Mouse (Mus musculus): ENCODE measurements around the gene Gm2174.

Gm2174 gene

DNA sequence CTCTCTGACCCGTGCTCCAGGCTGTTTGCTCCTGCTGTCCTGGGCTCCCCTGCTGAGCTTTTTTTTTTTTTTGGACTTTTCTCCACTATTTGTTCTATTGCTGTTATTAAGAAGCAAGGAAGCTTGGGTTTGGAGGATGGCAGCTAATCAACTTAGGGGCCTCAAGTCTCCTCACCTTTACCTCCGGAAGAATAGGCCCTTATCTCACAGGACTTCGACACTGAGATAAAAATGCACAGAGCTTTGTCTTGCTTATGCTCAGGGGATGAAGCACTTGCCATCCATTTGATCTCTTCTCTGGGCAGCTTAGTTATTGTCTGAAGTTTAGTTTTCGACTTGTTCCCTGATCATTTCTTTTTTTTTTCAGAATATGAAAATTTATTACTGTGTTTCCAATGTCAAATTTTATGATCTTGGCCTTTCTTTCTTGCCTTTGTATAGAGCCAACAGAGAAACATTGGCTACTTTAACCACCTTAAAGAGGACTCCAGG lies at the start of gene Gm2174:
TSS of gene Gm2174 (plus strand) at position 442 of the 492 bp plus-strand sequence.
- DNase-seq (ENCODE audit: low spot score), result no peak

- no peak for DNase-seq (ENCODE audit: low spot score)
Measured at GRCm38 (mm10) chrX:56404646-56405045, 43.1 kb upstream of the Gm2174 start.

- DNase-seq (ENCODE audit: low spot score), result no peak
Measured at GRCm38 (mm10) chrX:56405482-56405881, 42.3 kb upstream of the Gm2174 start.

DNA sequence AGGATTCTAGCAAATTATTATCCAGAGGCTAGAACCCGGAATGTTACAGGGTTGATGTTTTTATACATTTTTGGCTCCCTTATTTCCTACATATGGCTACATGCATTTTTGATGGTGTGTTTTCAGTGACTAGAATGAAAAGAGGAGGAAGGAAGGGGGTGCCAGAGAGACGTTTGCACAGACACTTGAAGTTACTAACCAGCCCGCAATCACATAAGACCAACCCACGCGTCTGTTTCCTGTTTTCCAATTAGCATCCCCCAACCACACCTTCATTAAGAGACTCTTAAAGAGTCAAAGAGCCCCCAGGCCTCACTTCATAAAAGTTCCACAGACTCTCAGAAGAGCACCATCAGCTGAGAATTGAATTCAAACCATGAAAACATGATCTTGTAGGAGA lies 41.6 kb upstream of the Gm2174 start:
- DNase-seq (ENCODE audit: low spot score), result no peak

- DNase-seq (ENCODE audit: low spot score), result no peak
Measured at GRCm38 (mm10) chrX:56416277-56416676, 31.5 kb upstream of the Gm2174 start.

GRCm38 (mm10) chrX:56417541-56417940 lies 30.2 kb upstream of the Gm2174 start:
- DNase-seq (ENCODE audit: low spot score), result no peak

DNA sequence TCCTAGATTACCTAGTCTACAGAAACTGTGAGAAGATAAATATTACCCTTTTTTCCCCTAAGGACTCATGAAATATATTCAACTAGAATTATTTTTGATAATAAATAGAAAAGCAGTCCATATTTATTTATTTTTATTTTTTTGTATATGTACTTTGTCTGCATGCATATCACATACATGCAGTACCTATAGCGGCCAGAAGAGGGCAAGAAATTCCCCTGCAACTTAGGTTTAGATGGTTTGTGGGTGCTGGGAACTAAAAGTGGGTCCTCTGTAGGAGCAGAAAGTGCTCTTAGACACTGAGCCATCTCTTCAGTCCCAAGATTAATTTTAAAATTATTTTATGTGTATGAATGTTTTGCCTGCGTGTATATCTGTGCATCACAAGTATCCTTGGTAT lies 17.2 kb upstream of the Gm2174 start:
- DNase-seq (ENCODE audit: low spot score), result no peak

GRCm38 (mm10) chrX:56435758-56436283 lies 11.9 kb upstream of the Gm2174 start:
- DNase-seq (ENCODE audit: low spot score), result no peak

- DNase-seq (ENCODE audit: low spot score), result no peak
Measured at GRCm38 (mm10) chrX:56446487-56447428, 1.0 kb upstream of the Gm2174 start.

GRCm38 (mm10) chrX:56454671-56455371 lies 7.1 kb downstream of the Gm2174 start, which contains the start of gene Ints6l:
TSS of gene Ints6l (plus strand) at chrX:56454857.
- DNase-seq (ENCODE audit: low spot score), result peak; percentile 83

DNA sequence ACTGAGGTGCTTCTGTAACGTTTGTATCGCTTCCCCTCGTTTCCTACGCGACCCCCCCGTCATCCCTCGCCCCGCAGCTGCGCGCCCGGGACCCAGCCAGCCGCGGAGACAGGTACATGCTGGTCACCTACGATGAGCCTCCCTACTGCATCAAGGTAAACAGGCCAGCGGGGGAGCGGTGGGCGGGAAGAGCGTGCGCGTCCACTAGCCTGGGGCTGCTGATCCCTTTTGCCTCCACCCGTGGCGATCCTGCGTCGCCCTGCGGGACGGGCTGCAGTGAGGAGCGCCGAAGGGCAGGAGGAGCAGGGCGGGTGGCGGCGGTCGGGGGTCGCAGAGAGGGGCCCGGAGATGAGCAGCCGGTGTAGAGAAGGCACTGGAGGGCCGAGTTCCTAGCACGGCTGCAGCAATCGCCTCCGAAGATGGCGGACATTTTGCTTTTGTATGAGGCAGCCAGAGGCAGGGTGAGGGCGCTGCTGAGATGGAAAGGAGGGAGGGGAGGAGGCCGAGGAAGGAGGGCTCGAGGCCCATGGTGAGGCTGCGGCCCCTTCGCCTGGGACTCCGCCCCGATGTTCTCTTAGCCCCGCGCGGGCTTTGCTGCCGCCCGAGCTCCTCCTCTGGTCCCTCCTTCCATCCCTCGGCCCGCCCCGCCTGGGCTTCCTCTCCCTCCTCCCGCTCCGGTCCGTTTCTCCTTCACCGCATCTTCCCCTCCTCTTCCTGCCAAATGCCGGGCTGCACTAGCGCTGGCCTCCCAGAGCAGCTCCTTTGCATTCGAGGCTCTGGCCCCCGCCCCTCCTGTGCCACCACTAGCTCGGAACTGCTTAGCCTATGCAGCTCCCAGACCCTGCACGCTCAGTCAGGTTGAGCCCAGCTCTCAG lies 7.8 kb downstream of the Gm2174 start:
- DNase-seq (ENCODE audit: low spot score), result peak; percentile 91

- DNase-seq (ENCODE audit: low spot score), result peak; percentile 39
Measured at GRCm38 (mm10) chrX:56456379-56456778, 8.6 kb downstream of the Gm2174 start.

DNA sequence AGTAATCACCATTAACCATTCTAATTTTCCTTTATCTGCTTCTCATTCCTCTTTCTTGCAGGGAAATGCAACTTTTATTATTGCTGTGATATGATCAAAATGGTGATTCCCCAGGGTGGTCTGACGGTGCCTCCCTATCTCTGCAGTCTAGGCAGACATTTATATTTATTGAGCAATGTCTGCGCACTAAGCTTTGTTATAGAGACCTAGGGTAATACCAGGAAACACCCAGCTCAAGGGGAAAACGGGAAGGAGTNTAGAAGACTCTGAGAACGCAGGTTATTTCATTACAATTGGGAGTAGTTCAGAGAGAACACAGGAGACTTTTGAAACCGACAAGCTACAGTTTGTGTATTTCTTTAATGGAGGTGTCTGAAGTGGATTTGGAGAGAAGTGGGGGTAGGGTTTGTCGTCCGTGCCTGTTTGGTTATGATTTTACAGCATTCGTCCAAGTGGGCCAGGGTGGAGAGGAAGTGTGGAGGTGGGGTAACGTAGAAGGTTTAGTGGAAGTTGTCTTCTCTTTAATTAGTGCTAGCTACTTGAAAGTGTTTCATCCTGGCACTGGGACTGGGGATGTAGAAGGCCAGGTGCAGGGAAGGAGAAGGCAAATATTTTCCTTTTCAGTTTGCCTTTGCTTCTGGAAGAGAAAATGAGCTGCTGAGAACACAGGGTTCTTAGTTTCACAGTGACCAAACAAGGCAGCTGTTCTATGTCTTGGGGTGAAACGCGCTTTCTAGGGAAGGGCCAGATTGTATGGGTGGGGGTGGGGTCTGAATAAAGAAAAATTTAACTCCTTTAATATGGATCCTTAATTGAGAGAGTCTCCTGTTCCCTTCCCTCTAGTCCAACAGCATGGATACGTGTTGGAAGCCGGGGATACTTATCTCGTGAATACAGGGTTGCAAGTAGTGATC lies 14.5 kb downstream of the Gm2174 start:
- no peak for DNase-seq (ENCODE audit: low spot score)

DNA sequence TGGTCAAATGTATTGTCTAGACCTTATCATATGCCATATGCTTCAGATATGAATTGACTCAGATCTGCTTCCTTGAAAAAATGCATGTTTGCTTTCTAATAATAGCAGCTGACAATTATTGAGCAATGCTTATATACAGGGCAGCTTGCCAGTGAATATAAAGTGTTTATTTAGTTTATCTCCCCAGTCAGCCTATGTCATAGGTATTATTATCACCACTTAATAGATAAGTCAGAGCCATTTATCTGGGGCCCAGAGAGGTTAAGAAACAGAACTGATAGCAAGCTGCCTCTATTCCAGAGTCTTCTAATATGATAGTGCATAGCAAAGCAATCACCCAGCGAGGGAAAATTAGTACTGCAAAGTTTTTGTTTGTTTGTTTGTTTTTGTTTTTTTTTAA lies 17.1 kb downstream of the Gm2174 start:
- no peak for DNase-seq (ENCODE audit: low spot score)

DNA sequence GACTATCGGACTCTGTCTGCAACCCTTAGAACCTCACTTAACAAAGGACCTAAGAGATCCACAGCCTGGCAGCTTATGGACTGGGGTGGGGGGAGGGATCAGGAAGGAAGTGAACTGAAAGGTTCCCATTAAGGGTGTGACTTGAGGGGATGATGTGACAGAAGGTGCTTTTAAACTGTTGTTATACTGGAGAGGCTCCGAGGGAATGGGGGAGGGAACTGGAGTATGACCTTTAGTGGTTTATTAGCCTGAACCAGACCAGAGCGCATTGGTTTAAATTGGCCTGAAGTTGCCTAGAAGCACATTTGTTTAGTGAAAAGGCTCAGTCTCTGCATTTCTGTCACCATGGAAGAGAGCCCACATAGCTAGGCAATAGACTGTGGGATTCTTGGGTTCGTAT lies 19.9 kb downstream of the Gm2174 start:
- DNase-seq (ENCODE audit: low spot score), result peak; percentile 32

- peak; percentile 28 for DNase-seq (ENCODE audit: low spot score)
Measured at GRCm38 (mm10) chrX:56468422-56468821, 20.7 kb downstream of the Gm2174 start.

- no peak for DNase-seq (ENCODE audit: low spot score)
Measured at GRCm38 (mm10) chrX:56474035-56474434, 26.3 kb downstream of the Gm2174 start.

GRCm38 (mm10) chrX:56477553-56477952 lies 29.8 kb downstream of the Gm2174 start:
- DNase-seq (ENCODE audit: low spot score), result no peak

DNA sequence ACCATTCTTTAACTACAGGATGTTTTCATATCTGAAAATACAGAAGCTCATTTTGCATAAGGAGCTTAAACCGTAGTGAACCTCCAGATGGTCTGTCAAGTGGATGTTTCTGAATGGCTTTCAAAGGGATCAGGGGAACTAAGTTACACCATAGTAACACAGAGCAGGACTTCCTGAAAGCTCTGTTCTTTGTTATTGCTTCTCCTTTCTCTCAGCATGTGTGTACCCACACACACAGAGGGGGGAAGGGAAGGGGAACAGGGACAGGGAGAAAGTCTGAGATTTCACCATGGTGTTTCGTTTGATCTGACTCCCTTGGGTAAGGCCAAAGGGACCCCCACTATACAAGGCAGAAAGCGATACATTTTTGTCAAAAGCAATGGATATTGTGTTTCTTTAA lies 34.1 kb downstream of the Gm2174 start:
- no peak for DNase-seq (ENCODE audit: low spot score)

DNA sequence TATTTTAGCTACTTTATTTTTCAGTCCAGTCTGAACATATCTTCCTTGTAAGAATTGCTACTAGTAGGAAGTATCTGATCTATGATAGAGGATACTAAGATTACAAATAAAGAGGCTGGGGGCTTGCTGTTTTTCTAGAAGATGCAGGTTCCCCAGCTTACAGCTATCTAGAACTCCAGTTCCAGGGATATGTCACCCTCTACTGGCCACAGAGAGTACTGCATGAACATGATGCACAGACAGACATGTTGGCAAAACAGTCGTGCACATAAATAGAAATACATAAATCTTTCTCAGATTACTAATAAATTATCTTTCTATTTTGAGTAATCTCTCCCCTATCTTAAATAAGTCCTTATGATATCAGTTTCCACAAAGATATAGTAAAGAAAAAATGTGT lies 42.0 kb downstream of the Gm2174 start:
- DNase-seq (ENCODE audit: low spot score), result peak; percentile 81

DNA sequence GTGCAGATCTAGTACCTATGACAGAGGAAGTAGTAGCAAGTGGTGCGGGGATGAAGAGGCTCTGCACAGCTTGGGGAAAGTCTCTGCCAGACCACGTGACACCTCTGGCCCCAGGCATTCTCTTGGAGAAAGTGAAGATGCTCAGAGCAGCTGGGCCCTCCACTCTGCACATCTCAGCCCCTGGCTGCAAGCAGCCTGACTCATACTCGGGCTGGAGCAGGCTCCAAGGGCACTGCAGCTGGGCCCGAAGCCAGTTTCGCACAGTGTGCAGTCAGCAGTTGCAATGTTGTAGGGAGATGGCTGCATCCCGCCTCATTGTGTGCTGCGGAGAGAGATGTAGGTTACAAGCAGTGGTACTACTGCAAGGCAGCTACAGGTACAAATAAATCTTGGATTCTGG lies 49.5 kb downstream of the Gm2174 start:
- no peak for DNase-seq (ENCODE audit: low spot score)
